Mouse (Mus musculus): ENCODE data around the gene Rrm2.
"Not testable (repeated sequence)": the region's sequence is repeated elsewhere in the genome, so short reads cannot be mapped to it uniquely, and the experiment has no call there.

The Rrm2 gene

GRCm38 (mm10) chr12:24707954-24708823 is at the start of gene Rrm2:
Gene Rrm2, plus strand, starts transcription at chr12:24708241.
- peak; percentile 97 for DNase-seq (ENCODE audit: low spot score)

GRCm38 (mm10) chr12:24658998-24659397 is 49.0 kb upstream of the Rrm2 start:
- no peak for DNase-seq (ENCODE audit: low spot score)

- no peak for DNase-seq (ENCODE audit: low spot score)
These were observed 48.1 kb upstream of the Rrm2 start for GRCm38 (mm10) chr12:24659923-24660322.

GRCm38 (mm10) chr12:24661100-24661499 is 46.9 kb upstream of the Rrm2 start:
- DNase-seq (ENCODE audit: low spot score): no peak

GRCm38 (mm10) chr12:24662131-24662530 is 45.9 kb upstream of the Rrm2 start:
- DNase-seq (ENCODE audit: low spot score): no peak

- peak; percentile 7 for DNase-seq (ENCODE audit: low spot score)
These were observed 27.9 kb upstream of the Rrm2 start for GRCm38 (mm10) chr12:24680096-24680491.

- DNase-seq (ENCODE audit: low spot score): peak; percentile 58
These were observed 27.4 kb upstream of the Rrm2 start for GRCm38 (mm10) chr12:24680492-24681285.

GRCm38 (mm10) chr12:24681286-24682023 is 26.6 kb upstream of the Rrm2 start, which contains the start of gene Cys1:
Gene Cys1, minus strand, starts transcription at chr12:24681813.
- DNase-seq (ENCODE audit: low spot score): peak; percentile 15

- DNase-seq (ENCODE audit: low spot score): no peak
These were observed 25.5 kb upstream of the Rrm2 start for GRCm38 (mm10) chr12:24682563-24682962.

- DNase-seq (ENCODE audit: low spot score): no peak
These were observed 24.6 kb upstream of the Rrm2 start for GRCm38 (mm10) chr12:24683461-24683860.

- no peak for DNase-seq (ENCODE audit: low spot score)
These were observed 21.9 kb upstream of the Rrm2 start for GRCm38 (mm10) chr12:24686038-24686695.

GRCm38 (mm10) chr12:24686696-24687346 is 21.2 kb upstream of the Rrm2 start:
- DNase-seq (ENCODE audit: low spot score): no peak

GRCm38 (mm10) chr12:24690351-24690750 is 17.7 kb upstream of the Rrm2 start:
- no peak for DNase-seq (ENCODE audit: low spot score)

GRCm38 (mm10) chr12:24696500-24697483 is 11.2 kb upstream of the Rrm2 start:
- peak; percentile 93 for DNase-seq (ENCODE audit: low spot score)

- no peak for DNase-seq (ENCODE audit: low spot score)
These were observed 10.4 kb upstream of the Rrm2 start for GRCm38 (mm10) chr12:24697484-24698204.

GRCm38 (mm10) chr12:24698514-24698913 is 9.5 kb upstream of the Rrm2 start:
- DNase-seq (ENCODE audit: low spot score): no peak

- DNase-seq (ENCODE audit: low spot score): no peak
These were observed 8.5 kb upstream of the Rrm2 start for GRCm38 (mm10) chr12:24699578-24699977.

- not testable (repeated sequence) for DNase-seq (ENCODE audit: low spot score)
These were observed 6.4 kb upstream of the Rrm2 start for GRCm38 (mm10) chr12:24701621-24702020.

- DNase-seq (ENCODE audit: low spot score): no peak
These were observed 5.0 kb upstream of the Rrm2 start for GRCm38 (mm10) chr12:24703013-24703412.

Data from embryo, embryonic 10.5 days (tissue).